Mouse (Mus musculus): Measurements from ENCODE around the gene Idh3a. TPM values are rescaled to one million over a fixed set of nuclear protein-coding genes. Genes with fewer than 3 reads are reported as not detected.

Gene Idh3a
- total and polyA plus RNA-seq, 2 experiments from 2014 or later = 94.2 to 208 TPM

GRCm38 (mm10) chr9:54633401-54633800 is 47.3 kb downstream of the Idh3a start:
- Histone ChIP-seq H3K36me3 (ENCODE audit: insufficient read depth, low read length) (no peaks in the 10 kb centered on the region), H3K4me1 (ENCODE audit: insufficient read depth, low read length) (no peaks in the 10 kb centered on the region), H3K27me3 (ENCODE audit: insufficient read depth, low read length) (no peaks in the 10 kb centered on the region), H3K27ac (no peak overlapping the region), H3K4me3 (ENCODE audit: low read length) (no peak overlapping the region), H3K9ac (replicated peaks; ENCODE audit: low read length) (no peak overlapping the region), H3K9me3 (ENCODE audit: low read length) (no peaks in the 10 kb centered on the region), H3K4me2 (ENCODE audit: low read depth, low read length) (no peak overlapping the region)
- TF ChIP-seq CTCF (IDR thresholded peaks at IDR 0.05; ENCODE audit: low read depth) = no peak
- no peak for ATAC-seq
- no peak for DNase-seq (ENCODE audit: low spot score)
- WGBS = 84% methylated on average over 2 of the region's 2 CpGs

- no peak overlapping the region for H3K4me2 ChIP-seq (ENCODE audit: low read depth, low read length)
- H3K9ac ChIP-seq (replicated peaks; ENCODE audit: low read length) = no peak overlapping the region
- no peaks in the 10 kb centered on the region for H3K4me1 ChIP-seq (ENCODE audit: insufficient read depth, low read length)
- 61% methylated on average over 5 of the region's 5 CpGs for WGBS
- no peak for DNase-seq (ENCODE audit: low spot score)
- H3K27me3 ChIP-seq (ENCODE audit: insufficient read depth, low read length) = no peaks in the 10 kb centered on the region
- H3K36me3 ChIP-seq (ENCODE audit: insufficient read depth, low read length) = no peaks in the 10 kb centered on the region
- no peak for ATAC-seq
- H3K9me3 ChIP-seq (ENCODE audit: low read length) = no peaks in the 10 kb centered on the region
- no peak for TF ChIP-seq CTCF (IDR thresholded peaks at IDR 0.05; ENCODE audit: low read depth)
- H3K27ac ChIP-seq = no peak overlapping the region
- no peak overlapping the region for H3K4me3 ChIP-seq (ENCODE audit: low read length)
These were observed 51.6 kb downstream of the Idh3a start for GRCm38 (mm10) chr9:54637510-54638314.

DNA sequence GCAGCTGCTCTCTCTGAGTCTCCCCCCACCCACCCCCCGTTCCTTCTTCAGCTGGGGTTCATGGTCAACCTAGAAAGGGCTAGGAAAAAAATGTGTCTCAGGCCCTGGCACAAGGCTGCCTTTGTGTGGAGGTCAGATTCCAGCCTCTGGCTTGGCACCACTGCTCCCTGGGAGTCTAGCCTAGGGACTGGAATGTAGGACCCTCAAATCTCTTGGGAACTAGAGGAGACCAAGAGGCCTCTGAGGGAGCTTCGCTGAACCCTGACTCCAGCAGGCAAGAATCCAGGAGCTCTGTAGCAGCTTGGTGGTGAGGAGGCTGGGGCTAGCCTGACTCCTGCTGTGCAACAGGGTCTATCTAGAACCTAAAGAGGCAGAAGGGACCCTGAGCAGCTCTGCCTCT is 53.1 kb downstream of the Idh3a start:
- WGBS = 40% methylated on average over 2 of the region's 2 CpGs
- no peaks in the 10 kb centered on the region for H3K36me3 ChIP-seq (ENCODE audit: insufficient read depth, low read length)
- no peak for TF ChIP-seq CTCF (IDR thresholded peaks at IDR 0.05; ENCODE audit: low read depth)
- no peaks in the 10 kb centered on the region for H3K4me1 ChIP-seq (ENCODE audit: insufficient read depth, low read length)
- H3K9me3 ChIP-seq (ENCODE audit: low read length) = no peaks in the 10 kb centered on the region
- ATAC-seq (no peak), DNase-seq (ENCODE audit: low spot score) (no peak)
- H3K4me2 ChIP-seq (ENCODE audit: low read depth, low read length) = no peak overlapping the region
- no peak overlapping the region for H3K27ac ChIP-seq
- H3K4me3 ChIP-seq (ENCODE audit: low read length) = no peak overlapping the region
- no peak overlapping the region for H3K9ac ChIP-seq (replicated peaks; ENCODE audit: low read length)
- H3K27me3 ChIP-seq (ENCODE audit: insufficient read depth, low read length) = no peaks in the 10 kb centered on the region

DNA sequence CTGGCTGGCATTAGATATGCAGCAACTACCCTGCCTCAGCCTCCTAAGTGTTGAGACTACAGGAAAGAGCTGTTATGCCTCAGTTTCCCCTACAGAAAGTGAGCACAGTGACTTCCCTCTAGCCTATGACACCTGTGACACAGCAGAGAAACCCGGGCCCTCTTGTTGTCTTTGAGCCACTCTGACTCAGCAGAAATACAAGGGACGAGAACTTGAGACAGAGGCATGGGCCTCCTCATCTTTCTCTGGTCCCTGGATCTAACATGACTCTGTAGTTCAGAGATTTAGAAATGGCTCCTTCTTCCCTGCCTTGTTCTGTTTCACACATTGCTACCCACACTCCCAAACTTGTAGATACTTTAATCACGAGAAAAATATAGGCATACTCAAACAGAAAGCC is 55.4 kb downstream of the Idh3a start:
- Histone ChIP-seq H3K4me2 (ENCODE audit: low read depth, low read length) (no peak overlapping the region), H3K4me1 (ENCODE audit: insufficient read depth, low read length) (no peaks in the 10 kb centered on the region), H3K27me3 (ENCODE audit: insufficient read depth, low read length) (no peaks in the 10 kb centered on the region), H3K9ac (replicated peaks; ENCODE audit: low read length) (no peak overlapping the region), H3K36me3 (ENCODE audit: insufficient read depth, low read length) (no peaks in the 10 kb centered on the region), H3K27ac (no peak overlapping the region), H3K9me3 (ENCODE audit: low read length) (no peaks in the 10 kb centered on the region), H3K4me3 (ENCODE audit: low read length) (no peak overlapping the region)
- WGBS = 85% methylated on average over 3 of the region's 3 CpGs
- TF ChIP-seq CTCF (IDR thresholded peaks at IDR 0.05; ENCODE audit: low read depth) = no peak
- DNase-seq (ENCODE audit: low spot score) (no peak), ATAC-seq (no peak)

DNA sequence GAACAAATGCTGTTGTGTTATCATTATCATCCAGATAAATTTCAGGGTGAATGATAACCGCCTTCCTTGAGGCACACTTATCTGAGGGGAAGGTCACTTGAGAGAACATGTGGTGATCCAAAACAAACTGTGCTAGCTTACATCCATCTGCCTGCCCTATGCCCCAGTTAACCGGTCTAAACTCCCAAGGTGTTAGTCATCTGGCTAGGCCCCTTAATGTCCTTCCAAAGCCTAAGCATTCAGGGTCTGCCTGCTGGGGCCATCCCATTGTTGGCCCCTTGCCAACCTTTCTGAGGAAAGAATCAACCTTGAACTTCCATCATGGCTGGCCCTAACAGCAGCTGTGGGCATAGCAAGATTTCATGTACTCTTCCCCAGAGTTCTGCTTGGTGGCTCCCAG is 56.0 kb downstream of the Idh3a start:
- Histone ChIP-seq H3K27me3 (ENCODE audit: insufficient read depth, low read length) (no peaks in the 10 kb centered on the region), H3K27ac (no peak overlapping the region), H3K9me3 (ENCODE audit: low read length) (no peaks in the 10 kb centered on the region), H3K36me3 (ENCODE audit: insufficient read depth, low read length) (no peaks in the 10 kb centered on the region), H3K9ac (replicated peaks; ENCODE audit: low read length) (no peak overlapping the region), H3K4me2 (ENCODE audit: low read depth, low read length) (no peak overlapping the region), H3K4me3 (ENCODE audit: low read length) (no peak overlapping the region), H3K4me1 (ENCODE audit: insufficient read depth, low read length) (no peaks in the 10 kb centered on the region)
- TF ChIP-seq CTCF (IDR thresholded peaks at IDR 0.05; ENCODE audit: low read depth) = no peak
- ATAC-seq = no peak
- DNase-seq (ENCODE audit: low spot score) = no peak
- WGBS = 68% methylated on average over 2 of the region's 2 CpGs

GRCm38 (mm10) chr9:54642556-54642955 is 56.4 kb downstream of the Idh3a start:
- Histone ChIP-seq H3K27me3 (ENCODE audit: insufficient read depth, low read length) (no peaks in the 10 kb centered on the region), H3K9me3 (ENCODE audit: low read length) (no peaks in the 10 kb centered on the region), H3K36me3 (ENCODE audit: insufficient read depth, low read length) (no peaks in the 10 kb centered on the region), H3K4me1 (ENCODE audit: insufficient read depth, low read length) (no peaks in the 10 kb centered on the region), H3K27ac (no peak overlapping the region), H3K4me3 (ENCODE audit: low read length) (no peak overlapping the region), H3K9ac (replicated peaks; ENCODE audit: low read length) (no peak overlapping the region), H3K4me2 (ENCODE audit: low read depth, low read length) (no peak overlapping the region)
- no peak for TF ChIP-seq CTCF (IDR thresholded peaks at IDR 0.05; ENCODE audit: low read depth)
- 84% methylated on average over 4 of the region's 4 CpGs for WGBS
- DNase-seq (ENCODE audit: low spot score) (no peak), ATAC-seq (no peak)

DNA sequence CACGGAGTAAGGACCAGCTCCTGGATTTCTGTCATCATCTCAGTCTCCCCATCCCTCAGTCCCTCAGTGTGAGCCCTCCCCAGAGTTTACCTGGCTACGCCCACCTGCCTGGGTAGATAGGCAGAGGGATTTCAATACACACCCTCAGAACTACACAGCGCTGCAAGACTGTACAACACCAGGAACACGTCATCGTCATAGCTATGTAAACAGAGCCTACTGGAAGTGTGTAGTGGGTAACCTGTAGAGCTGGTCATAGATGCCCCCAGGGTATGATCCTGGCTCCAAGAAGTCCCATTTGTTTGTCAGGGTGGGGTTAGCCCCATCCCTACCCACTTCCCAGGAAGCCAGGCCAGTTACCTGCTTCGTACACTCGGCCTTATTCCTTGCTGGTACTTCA is 57.0 kb downstream of the Idh3a start:
- H3K4me2 ChIP-seq (ENCODE audit: low read depth, low read length) = no peak overlapping the region
- DNase-seq (ENCODE audit: low spot score) (no peak), ATAC-seq (no peak)
- H3K4me1 ChIP-seq (ENCODE audit: insufficient read depth, low read length) = no peaks in the 10 kb centered on the region
- H3K27ac ChIP-seq = no peak overlapping the region
- H3K36me3 ChIP-seq (ENCODE audit: insufficient read depth, low read length) = no peaks in the 10 kb centered on the region
- TF ChIP-seq CTCF (IDR thresholded peaks at IDR 0.05; ENCODE audit: low read depth) = no peak
- H3K9me3 ChIP-seq (ENCODE audit: low read length) = no peaks in the 10 kb centered on the region
- H3K4me3 ChIP-seq (ENCODE audit: low read length) = no peak overlapping the region
- H3K9ac ChIP-seq (replicated peaks; ENCODE audit: low read length) = no peak overlapping the region
- no peaks in the 10 kb centered on the region for H3K27me3 ChIP-seq (ENCODE audit: insufficient read depth, low read length)
- WGBS = 95% methylated on average over 7 of the region's 7 CpGs
